Mouse (Mus musculus): ENCODE data around the gene Cdon.

DNA sequence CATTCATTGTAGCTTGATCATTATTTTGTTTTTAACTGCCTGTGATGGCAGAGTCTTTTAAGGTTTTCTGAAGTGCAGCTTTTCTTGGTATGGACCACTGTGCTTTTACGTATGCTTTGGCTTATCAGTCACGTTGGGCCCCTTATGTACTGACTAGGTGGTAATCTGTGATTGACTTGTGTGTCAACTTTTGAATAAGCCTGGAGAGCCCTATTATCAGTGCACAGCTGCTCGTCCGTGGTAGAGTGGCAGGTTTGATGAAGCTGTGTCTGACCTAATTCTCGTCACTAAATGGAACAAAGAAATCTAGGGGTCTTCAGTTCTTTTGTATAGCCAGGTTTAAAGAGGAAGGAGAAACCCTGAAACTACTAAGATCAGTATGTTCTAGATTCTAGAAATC lies 21.5 kb downstream of the Cdon start:
- no peak for TF ChIP-seq CTCF (IDR thresholded peaks at IDR 0.05; ENCODE audit: low read depth, low read length)
- no peak for TF ChIP-seq POLR2A (IDR thresholded peaks at IDR 0.05; ENCODE audit: extremely low read depth, insufficient read depth, low read length)
